Mouse (Mus musculus) cerebellum, adult 11-12 months (tissue): ENCODE measurements at regions not wholly inside any gene's neighbourhood (a gene's known extent, or its start where the extent isn't known, plus 50 kb on each side); places are given as distances from the start of the nearest gene placed in this dataset.

Experiments used
- DNase-seq: peaks from one replicate; pipeline ENCODE4 v3.0.0; 2022

- DNase-seq = peak; percentile 72
These were observed 380.4 kb downstream of the Zfp536 start for GRCm38 (mm10) chr7:37393071-37393470.

- DNase-seq = peak; percentile 80
These were observed 378.4 kb downstream of the Zfp536 start for GRCm38 (mm10) chr7:37394965-37395426.

- DNase-seq = no peak
These were observed 377.4 kb downstream of the Zfp536 start for GRCm38 (mm10) chr7:37395881-37396513.

GRCm38 (mm10) chr7:37403483-37403882 is 370.0 kb downstream of the Zfp536 start:
- no peak for DNase-seq

GRCm38 (mm10) chr7:37413350-37413749 is 360.1 kb downstream of the Zfp536 start:
- DNase-seq = no peak

- DNase-seq = no peak
These were observed 351.7 kb downstream of the Zfp536 start for GRCm38 (mm10) chr7:37421704-37422103.
